Mouse (Mus musculus) frontal cortex, postnatal 25 days (tissue): ENCODE data around the gene Slc18b1.
"Not testable (repeated sequence)": the region's sequence is repeated elsewhere in the genome, so short reads cannot be mapped to it uniquely, and the experiment has no call there.

ENCODE experiments used
- DNase-seq, 2 experiments: peaks; one replicate each; pipeline ENCODE4 v3.0.0; 2022; ENCODE audit warnings: low spot score in 2 of 2

Gene Slc18b1

DNA sequence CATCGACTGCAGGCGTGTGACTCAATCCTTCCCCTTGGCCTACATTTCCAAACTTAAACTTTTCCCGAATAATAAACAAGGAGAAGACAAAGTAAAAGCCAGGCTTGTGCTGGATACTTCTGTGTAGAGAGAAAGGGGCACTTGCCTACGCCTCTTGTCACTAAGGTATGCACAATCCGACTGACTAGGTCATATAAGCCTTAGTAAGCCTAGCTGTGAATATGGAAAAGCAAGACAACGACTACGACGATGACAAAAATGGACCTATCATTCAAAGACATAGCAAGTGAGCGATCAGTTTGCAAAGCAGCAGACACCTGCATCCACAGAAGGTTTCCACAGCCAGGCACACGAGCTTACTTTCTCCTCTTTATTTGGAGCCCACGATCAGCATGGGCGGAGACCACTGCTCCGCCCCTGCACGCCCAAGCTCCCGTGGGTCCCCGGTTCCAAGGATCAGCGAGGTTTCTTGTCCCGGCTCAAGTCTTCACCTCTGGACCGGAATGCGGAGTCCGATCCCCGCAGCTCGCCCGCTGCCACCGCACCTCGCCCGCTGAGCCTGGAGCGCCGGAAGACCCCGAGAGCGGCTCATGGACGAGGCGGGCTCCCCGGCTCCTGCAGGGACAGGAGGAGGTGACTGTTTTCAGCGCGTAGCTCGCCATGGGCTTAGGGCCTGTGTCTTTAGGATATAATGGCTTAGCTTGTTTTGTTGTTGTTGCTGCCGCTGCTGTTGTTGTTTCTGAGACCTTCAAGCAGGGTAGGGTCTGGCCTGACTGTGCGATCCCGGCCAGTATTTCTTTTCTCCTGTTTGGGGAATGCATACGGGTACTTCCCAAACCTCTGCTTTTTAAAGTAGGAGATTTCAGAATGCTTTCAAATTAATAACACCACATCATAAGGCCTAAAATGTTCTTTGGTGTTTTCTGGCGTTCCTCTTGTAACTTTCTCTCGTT, at the start of gene Slc18b1:
TSS of gene Slc18b1 (plus strand) at position 436 of the 953 bp plus-strand sequence.
- DNase-seq = peak; percentile 12 to 29

- DNase-seq = no peak
These were observed 42.6 kb upstream of the Slc18b1 start for GRCm38 (mm10) chr10:23754166-23754565.

- no peak for DNase-seq
These were observed 19.4 kb upstream of the Slc18b1 start for GRCm38 (mm10) chr10:23777288-23777945.

DNA sequence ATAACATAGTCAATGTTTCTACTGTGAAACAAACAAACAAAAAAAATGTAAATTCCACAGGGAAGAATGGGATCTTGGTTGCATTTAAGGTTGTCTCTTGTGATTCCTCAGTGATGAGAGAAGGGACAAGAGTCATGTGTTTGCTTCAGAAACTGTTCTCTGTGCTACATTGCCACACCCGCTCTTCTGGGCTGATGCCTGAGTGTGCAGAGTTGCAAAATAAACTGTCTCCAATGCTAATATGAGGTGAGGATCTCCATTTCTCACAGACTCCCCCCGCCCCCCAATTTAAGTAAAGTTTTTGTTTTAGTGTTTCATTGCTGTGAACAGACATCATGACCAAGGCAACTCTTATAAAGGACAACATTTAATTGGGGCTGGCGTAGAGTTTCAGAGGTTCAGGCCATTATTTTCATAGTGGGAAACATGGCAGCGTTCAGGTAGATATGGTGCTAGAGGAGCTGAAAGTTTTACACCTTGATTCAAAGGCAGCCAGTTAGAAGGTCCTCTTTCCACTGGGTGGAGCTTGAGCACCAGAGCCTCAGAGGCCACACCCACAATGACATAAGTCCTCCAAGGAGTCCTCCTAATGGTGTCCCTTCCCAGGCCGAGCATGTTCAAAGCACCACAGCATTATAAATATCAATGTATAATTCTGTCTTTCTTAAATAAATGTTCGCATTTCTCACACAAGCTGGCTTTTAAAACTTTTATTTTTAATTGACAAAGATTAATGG, 16.1 kb upstream of the Slc18b1 start:
- DNase-seq = no peak

DNA sequence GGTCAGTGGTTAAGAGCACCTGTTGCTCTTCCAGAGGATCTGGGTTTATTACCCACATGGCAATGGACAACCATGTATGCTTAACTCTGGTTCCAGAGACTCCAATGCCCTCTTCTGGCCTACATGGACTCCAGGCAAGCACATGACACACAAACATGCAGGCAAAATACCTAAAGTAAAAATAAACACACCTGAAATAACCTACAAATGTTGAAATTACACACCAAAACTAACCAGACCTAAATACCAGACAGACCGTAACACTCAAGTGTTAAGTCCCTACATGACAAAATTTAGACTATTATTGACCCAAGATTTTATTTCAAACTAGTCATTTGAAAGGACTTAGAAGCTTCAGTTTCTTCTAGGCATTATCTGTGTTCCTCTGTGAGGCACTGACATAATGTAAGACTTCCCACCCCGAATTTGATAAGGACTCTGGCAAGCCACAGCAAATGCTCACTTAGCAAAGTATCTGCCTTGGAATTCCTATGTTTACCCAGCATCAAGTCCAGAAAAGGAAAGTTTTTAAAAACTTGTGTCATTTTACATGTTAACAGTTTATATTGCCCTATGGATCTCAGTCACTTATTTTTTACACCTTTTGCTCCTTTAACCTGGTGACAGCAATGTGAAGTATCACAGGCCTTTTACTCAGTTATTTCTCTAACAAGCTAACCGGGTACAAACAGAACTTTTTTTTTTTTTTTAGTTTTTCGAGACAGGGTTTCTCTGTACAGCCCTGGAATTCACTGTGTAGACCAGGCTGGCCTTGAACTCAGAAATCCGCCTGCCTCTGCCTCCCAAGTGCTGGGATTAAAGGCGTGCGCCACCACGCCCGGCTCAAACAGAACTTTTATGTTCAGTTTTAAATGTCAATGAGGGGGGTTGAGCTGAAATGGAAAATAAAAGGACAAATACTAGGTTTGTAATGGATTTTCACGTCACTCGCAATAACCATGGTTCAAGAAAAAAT, 14.7 kb upstream of the Slc18b1 start:
- no peak for DNase-seq

GRCm38 (mm10) chr10:23782855-23783492, 13.8 kb upstream of the Slc18b1 start:
- DNase-seq = no peak

GRCm38 (mm10) chr10:23783493-23783884, 13.3 kb upstream of the Slc18b1 start:
- DNase-seq = no peak

- DNase-seq = no peak
These were observed 12.7 kb upstream of the Slc18b1 start for GRCm38 (mm10) chr10:23784121-23784520.

GRCm38 (mm10) chr10:23785599-23785998, 11.2 kb upstream of the Slc18b1 start:
- not testable (repeated sequence) for DNase-seq

- DNase-seq = no peak
These were observed 10.7 kb upstream of the Slc18b1 start for GRCm38 (mm10) chr10:23786040-23786439.

GRCm38 (mm10) chr10:23786631-23787038, 10.2 kb upstream of the Slc18b1 start:
- not testable (repeated sequence) for DNase-seq

DNA sequence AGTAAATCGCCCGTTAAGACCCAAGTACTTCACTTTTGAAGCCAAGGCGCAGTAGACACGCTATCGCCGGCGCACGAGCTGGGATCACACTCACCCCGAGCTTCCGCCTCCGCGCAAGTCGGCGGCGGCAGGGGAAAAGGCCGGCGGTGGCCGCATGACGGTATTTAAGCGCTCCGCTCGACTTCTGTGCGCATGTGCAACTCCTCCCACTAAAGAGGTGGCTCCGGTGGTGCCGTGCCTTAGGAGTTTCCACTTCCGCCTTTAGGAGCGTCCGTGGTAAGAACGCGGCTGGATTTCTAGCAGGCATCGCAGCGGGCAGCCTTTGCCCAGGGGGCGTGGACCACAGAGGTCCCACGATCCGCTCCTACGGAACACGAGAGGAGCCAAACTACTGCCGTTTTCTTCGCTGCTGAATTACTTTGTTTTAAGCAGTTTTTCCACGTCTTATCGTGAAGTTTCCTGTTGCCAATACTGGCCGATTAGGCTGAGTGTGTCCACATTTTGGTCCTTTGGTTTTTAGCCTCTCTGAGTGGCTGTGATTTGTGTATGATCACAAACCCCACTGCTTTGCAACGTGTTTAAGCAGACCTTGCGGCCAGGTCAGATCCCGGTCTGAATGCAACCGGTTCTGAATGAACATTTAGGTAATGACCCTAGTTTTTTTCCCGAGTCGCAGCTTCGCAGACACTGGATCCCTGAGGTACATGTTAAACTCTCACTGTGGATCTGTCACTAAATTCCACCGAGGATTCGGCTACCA, 9.5 kb upstream of the Slc18b1 start, which contains the start of gene Rps12:
TSS of gene Rps12 (minus strand) at position 214 of the 760 bp plus-strand sequence.
- peak; percentile 99 to 100 for DNase-seq

DNA sequence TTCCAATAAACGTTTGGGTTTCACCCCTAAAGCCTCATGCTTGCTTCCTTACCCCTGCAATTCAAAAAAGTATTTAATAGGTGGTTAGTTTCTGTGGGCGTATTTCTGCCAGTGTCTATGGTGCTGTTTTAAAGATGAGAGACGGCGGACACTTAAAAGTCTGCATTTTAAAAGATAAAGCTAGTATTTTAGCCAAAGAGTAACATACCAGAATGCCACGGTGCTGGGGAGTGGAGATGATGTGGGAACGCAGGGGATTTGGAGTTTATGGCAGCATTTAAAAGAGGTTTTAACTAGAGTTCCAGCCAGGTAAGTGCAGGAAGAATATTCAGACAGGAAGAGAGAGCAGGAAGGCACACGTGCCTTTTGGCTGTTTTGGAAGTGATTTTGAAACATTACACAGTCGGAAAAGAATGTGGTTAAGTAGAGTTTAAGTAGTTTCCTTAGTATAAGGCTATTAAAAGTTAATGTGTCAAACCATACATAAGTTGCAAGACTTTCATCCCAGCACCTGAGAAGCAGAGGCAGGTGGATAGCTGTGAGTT, 8.7 kb upstream of the Slc18b1 start:
- no peak for DNase-seq

GRCm38 (mm10) chr10:23795871-23796520, 790 bp upstream of the Slc18b1 start:
- DNase-seq = no peak

- no peak for DNase-seq
These were observed 820 bp downstream of the Slc18b1 start for GRCm38 (mm10) chr10:23797606-23798005.

DNA sequence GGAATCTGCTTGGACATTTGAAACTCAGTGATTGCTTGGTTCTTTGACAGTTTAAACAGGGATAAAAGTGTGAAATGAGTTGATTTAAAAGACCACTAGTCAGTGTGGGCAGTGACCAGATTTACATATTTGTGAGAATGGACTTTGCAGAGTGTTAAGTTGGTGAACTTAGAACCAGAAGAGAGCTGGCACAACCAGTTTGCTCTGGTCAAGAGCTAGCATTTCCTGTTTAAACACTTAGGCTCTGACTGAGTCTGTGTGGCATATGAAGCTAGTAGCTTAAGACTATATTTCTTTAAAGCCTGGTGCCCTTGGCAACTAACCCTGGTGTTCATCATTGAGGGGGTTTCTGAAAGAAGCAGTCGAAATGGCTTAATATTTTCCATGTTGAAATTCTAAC, 1.4 kb downstream of the Slc18b1 start:
- no peak for DNase-seq

- DNase-seq = no peak
These were observed 3.1 kb downstream of the Slc18b1 start for GRCm38 (mm10) chr10:23799933-23800332.

DNA sequence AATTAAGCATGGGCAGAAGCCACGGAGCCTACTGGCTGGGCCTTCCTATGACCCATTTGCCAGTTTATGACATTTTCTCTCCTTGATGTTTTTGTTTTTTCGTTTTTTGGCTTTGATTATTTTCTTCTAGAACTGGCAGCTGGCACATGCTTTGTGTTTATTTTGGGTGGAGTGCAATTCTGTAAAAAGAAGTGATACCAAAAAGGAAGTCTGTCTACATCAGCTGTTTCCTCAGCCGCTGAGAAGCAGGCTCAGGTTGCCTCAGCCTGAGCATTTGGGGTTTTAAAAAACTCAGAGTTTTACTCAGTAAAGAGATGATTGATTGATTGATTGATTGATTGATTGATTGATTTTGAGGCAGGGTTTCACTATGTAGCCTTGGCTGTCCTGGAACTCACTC, 6.1 kb downstream of the Slc18b1 start:
- DNase-seq = no peak

- DNase-seq = no peak
These were observed 7.9 kb downstream of the Slc18b1 start for GRCm38 (mm10) chr10:23804665-23805064.
